Mouse (Mus musculus) small intestine, adult 2 months (tissue): ENCODE data around the gene Adcy2.

Source experiments
- CTCF ChIP-seq: fragments of 200-500 bp; IDR thresholded peaks from 2 replicates; pipeline ENCODE4 v1.5.1; 2012; ENCODE audit warnings: low read depth, mild to moderate bottlenecking, control low read depth, inconsistent platforms, low read length, moderate library complexity, mixed read lengths; ENCODE audit not compliant: insufficient replicate concordance, insufficient read length; ENCODE audit errors: extremely low read depth
- POLR2A ChIP-seq: fragments of 200-500 bp; IDR thresholded peaks from 2 replicates; pipeline ENCODE4 v1.6.1; 2012; ENCODE audit warnings: low read depth, mild to moderate bottlenecking, control low read depth, inconsistent platforms, low read length, moderate library complexity

GRCm38 (mm10) chr13:69002631-69003030 is 3.3 kb upstream of the Adcy2 start:
- TF ChIP-seq POLR2A = no peak
- TF ChIP-seq CTCF = no peak
